Mouse (Mus musculus): Measurements from ENCODE around the gene Mrfap1.

DNA sequence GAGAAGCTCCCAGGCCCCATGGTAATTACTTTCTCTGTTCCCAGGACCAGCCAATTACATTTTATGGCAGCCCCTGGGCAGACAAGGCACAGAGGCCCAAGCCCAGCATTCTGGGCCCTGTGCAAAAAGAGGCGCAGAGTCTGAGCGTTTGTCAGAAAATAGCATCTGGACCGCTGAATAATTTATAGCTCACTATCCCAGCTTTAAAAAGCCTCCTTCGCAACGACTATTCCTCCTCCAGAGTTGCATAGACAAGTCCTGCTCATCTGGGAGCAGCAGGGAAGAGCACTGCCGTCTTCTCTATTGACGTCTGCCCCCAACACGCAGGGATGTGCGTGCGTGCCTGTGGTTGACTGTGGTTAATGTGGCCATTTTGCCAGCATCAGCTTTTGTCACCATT lies 47.9 kb upstream of the Mrfap1 start:
- TF ChIP-seq CTCF (IDR thresholded peaks at IDR 0.05; ENCODE audit: borderline replicate concordance, control insufficient read depth, extremely low read depth, insufficient read depth, low read length, poor library complexity) = no peak
- TF ChIP-seq POLR2A (IDR thresholded peaks at IDR 0.05; ENCODE audit: control insufficient read depth, extremely low read depth, insufficient read depth, low read length, poor library complexity) = no peak

Measured in thymus, adult 2 months (tissue).